Mouse (Mus musculus): ENCODE measurements around the gene Adamts12.

Gene Adamts12

GRCm38 (mm10) chr15:11064558-11065411 lies at the start of gene Adamts12:
Gene Adamts12, plus strand, starts transcription at chr15:11064790.
- DNase-seq (ENCODE audit: low read depth, low spot score) = no peak

- no peak for DNase-seq (ENCODE audit: low read depth, low spot score)
Measured at GRCm38 (mm10) chr15:11014931-11015330, 49.7 kb upstream of the Adamts12 start.

- no peak for DNase-seq (ENCODE audit: low read depth, low spot score)
Measured at GRCm38 (mm10) chr15:11026801-11027561, 37.6 kb upstream of the Adamts12 start.

- no peak for DNase-seq (ENCODE audit: low read depth, low spot score)
Measured at GRCm38 (mm10) chr15:11030188-11030587, 34.4 kb upstream of the Adamts12 start.

GRCm38 (mm10) chr15:11035947-11036474 lies 28.6 kb upstream of the Adamts12 start:
- DNase-seq (ENCODE audit: low read depth, low spot score) = no peak

GRCm38 (mm10) chr15:11036535-11037375 lies 27.8 kb upstream of the Adamts12 start:
- no peak for DNase-seq (ENCODE audit: low read depth, low spot score)

GRCm38 (mm10) chr15:11037376-11037695 lies 27.3 kb upstream of the Adamts12 start:
- no peak for DNase-seq (ENCODE audit: low read depth, low spot score)

GRCm38 (mm10) chr15:11037711-11038110 lies 26.9 kb upstream of the Adamts12 start, which contains the start of gene Rxfp3:
Gene Rxfp3, minus strand, starts transcription at chr15:11037991.
- DNase-seq (ENCODE audit: low read depth, low spot score) = no peak

GRCm38 (mm10) chr15:11038476-11038875 lies 26.1 kb upstream of the Adamts12 start:
- peak; percentile 16 for DNase-seq (ENCODE audit: low read depth, low spot score)

GRCm38 (mm10) chr15:11040067-11040466 lies 24.5 kb upstream of the Adamts12 start:
- no peak for DNase-seq (ENCODE audit: low read depth, low spot score)

GRCm38 (mm10) chr15:11041229-11041628 lies 23.4 kb upstream of the Adamts12 start:
- no peak for DNase-seq (ENCODE audit: low read depth, low spot score)

- DNase-seq (ENCODE audit: low read depth, low spot score) = no peak
Measured at GRCm38 (mm10) chr15:11042828-11043227, 21.8 kb upstream of the Adamts12 start.

- DNase-seq (ENCODE audit: low read depth, low spot score) = no peak
Measured at GRCm38 (mm10) chr15:11053678-11054439, 10.7 kb upstream of the Adamts12 start.

- DNase-seq (ENCODE audit: low read depth, low spot score) = no peak
Measured at GRCm38 (mm10) chr15:11054440-11055080, 10.0 kb upstream of the Adamts12 start.

GRCm38 (mm10) chr15:11062903-11063302 lies 1.7 kb upstream of the Adamts12 start:
- DNase-seq (ENCODE audit: low read depth, low spot score) = no peak

GRCm38 (mm10) chr15:11064160-11064557 lies 431 bp upstream of the Adamts12 start:
- no peak for DNase-seq (ENCODE audit: low read depth, low spot score)

GRCm38 (mm10) chr15:11065528-11066171 lies 1.1 kb downstream of the Adamts12 start:
- DNase-seq (ENCODE audit: low read depth, low spot score) = no peak

GRCm38 (mm10) chr15:11066299-11066698 lies 1.7 kb downstream of the Adamts12 start:
- no peak for DNase-seq (ENCODE audit: low read depth, low spot score)

GRCm38 (mm10) chr15:11067891-11068290 lies 3.3 kb downstream of the Adamts12 start:
- DNase-seq (ENCODE audit: low read depth, low spot score) = no peak

All from retina, adult 2 months (tissue).